Mouse (Mus musculus) R1 (cell line): ENCODE data around the gene Krtap24-1.
A peak's percentile ranks its signal among the peaks of the same experiment; 100 is the strongest.

ENCODE experiments used
- DNase-seq: peaks from one replicate; pipeline ENCODE4 v3.0.0-alpha.2; 2018; ENCODE audit warnings: low read depth, low spot score

The Krtap24-1 gene

GRCm38 (mm10) chr16:88611922-88612321 is at the start of gene Krtap24-1:
Gene Krtap24-1 (minus strand): TSS chr16:88612279.
- DNase-seq = peak; percentile 7

DNA sequence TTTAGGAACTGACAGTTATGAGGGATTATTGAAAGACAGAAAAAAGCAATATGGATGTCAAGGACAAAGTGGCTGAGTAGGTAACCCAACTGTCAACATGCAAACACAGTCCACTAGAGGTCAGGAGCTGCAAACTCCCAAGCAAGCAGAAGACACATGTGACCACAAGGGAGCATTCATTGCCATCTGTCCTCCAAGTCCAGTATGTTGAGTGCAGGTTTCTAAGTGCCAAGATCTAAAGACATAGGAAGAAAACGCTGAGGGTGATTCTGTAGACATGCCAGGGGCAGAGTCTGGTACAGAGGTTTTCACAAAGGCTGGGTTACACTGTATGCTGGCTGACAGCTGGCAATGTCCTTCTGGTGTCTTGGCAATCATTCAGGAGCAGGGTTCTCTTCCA is 45.3 kb upstream of the Krtap24-1 start:
- DNase-seq = no peak

- no peak for DNase-seq
Measured at GRCm38 (mm10) chr16:88651952-88652351, 39.9 kb upstream of the Krtap24-1 start.

DNA sequence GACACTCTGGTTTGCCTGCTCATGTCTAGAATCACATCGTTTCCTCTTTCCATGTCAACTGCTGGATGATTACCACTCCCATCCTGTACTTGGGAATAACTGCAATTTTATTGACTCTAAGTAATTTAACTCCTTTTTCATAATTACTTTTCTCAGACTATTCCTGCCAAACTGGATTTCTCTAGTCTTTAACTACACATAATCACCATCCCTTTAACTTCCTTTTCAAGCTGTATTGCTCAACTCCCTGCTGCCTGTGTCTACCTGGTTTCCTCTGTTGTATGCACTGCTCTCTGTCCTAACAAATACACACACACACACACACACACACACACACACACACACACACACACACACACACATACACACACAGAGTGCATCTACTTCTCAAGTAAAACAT is 39.0 kb upstream of the Krtap24-1 start:
- DNase-seq = no peak

GRCm38 (mm10) chr16:88647358-88647846 is 35.3 kb upstream of the Krtap24-1 start, which contains the start of gene Krtap26-1:
Gene Krtap26-1 (minus strand): TSS chr16:88647796.
- no peak for DNase-seq

DNA sequence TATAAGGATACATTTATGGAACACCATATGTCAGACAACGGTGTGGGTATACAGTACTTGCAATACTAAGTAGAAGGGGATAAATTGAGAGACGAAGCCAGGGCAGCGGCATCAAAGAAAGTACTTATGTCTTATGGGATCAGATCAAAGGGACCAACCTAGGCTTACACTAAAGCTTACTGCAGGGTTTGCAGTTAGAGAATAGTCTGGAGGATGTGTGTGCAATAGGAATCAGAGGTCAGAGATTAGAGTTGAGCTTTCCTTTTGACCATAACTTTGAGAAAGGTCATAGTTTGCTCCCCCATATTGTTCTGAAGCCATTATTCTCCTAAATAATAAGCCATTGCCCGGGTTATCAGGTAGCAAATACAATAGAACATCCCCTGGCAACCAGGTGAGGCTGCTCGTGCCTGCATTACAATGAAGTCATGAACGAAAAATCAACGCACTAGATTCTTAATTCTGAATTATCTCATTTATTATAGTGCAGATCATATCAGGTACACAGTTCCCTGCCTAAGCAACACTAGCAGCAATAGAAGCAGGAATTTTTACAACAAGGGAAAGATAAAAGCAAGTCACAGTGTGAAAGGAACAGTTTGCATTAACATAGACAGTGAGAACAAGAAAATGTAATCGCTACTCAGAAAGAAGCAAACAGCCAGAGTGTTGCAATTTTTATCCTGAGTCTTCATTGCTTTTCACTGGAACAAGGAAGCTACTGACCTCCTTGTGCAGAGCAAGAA is 34.5 kb upstream of the Krtap24-1 start:
- no peak for DNase-seq

GRCm38 (mm10) chr16:88640053-88640452 is 28.0 kb upstream of the Krtap24-1 start:
- no peak for DNase-seq

GRCm38 (mm10) chr16:88635142-88635541 is 23.1 kb upstream of the Krtap24-1 start:
- DNase-seq = no peak

DNA sequence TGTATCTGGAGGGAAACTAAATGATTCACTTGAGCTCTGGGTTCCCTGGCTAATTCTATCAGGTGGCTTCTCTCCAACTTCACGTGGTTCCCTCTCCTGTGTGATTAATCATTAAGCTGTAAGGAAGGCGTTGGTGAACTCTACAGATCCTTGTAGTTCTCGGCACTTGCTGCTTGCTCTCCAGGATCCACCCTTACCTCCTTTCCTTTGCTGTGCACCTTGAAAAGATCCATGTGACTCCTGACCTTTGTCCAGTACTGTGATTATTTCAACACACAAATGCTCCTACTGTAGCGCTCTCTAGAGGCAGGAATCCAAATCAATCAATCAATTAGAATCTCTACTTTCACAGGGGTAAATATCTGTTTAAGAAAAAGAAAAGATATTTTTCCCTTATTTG is 19.4 kb upstream of the Krtap24-1 start:
- DNase-seq = peak; percentile 13

DNA sequence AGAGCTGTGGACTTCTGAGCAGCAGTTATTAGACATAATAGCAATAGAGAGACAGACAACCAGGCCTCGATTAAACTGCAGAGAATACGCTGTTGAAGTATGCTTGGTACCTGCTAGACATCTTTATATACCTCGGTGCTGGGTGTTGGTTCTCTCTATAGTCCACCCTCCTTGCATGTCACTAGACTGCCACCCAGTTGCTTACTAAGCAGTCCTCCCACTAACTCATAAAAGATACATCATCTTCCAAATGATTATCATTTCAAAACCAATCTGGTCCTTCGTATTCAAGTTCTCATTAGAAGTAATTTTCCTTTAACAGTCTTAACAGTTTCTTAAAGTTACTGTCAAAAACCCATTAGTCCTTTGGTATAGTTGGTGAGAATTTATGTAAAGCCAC is 15.5 kb upstream of the Krtap24-1 start, which contains the start of gene 2310079G19Rik:
Gene 2310079G19Rik, minus strand, starts transcription at position 101 of the 400 bp plus-strand sequence.
- no peak for DNase-seq

DNA sequence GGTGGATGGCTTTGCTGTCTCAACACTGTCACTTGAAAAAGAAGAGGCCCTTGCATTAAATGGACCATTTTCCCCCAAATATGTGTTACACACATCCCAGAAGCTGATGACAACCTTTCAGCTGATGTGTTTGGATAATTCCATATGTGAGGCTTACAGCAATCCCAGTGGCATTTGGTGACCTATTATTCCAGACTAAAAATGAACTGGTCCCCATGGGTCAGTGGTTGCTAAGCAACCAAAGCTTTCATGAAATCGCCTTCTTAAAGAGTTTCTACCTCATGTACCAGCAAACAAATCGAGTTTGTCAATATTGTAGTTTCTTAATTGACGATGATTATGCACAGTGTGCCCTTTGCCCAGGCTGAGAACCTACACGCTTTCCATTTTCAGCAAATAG is 633 bp upstream of the Krtap24-1 start:
- no peak for DNase-seq

- DNase-seq = no peak
Measured at GRCm38 (mm10) chr16:88604570-88604969, 7.5 kb downstream of the Krtap24-1 start.

DNA sequence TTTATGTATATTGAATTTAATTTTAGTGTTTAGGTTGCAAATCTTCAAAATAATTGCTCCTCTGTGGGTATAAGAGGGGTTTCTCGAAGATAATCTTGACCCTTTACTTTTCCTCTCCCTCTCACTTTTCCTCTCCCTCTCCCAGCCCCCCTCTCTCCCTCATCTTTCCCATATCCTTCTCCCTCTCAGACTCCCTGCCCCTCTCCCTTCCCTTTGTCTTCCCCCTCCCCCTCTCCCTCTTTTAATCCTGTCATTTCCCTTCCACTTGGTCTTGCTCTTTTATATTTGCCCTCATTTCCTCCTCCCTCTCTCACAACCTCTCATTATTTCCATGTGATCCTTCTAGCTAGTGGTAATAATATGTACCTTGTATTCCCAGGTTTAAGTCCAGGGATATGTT is 9.6 kb downstream of the Krtap24-1 start:
- no peak for DNase-seq

DNA sequence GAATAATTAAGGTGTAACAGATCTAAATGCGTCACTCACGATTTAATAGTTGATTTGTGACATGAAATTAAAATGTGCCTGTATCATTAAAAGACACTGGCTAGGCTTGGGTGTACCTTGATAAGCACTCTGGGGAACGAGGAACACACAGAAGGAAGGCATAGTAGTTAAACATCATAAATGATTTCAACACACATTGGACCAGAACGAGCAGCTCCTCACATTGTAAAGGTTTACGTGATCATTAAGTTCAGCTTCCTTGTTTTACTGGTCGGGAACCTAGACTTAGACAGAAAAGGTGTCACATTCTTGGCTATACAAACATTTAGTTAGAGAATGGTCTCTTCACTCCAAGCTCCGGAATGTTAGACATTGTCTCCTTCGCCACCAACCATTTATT is 11.8 kb downstream of the Krtap24-1 start:
- no peak for DNase-seq

DNA sequence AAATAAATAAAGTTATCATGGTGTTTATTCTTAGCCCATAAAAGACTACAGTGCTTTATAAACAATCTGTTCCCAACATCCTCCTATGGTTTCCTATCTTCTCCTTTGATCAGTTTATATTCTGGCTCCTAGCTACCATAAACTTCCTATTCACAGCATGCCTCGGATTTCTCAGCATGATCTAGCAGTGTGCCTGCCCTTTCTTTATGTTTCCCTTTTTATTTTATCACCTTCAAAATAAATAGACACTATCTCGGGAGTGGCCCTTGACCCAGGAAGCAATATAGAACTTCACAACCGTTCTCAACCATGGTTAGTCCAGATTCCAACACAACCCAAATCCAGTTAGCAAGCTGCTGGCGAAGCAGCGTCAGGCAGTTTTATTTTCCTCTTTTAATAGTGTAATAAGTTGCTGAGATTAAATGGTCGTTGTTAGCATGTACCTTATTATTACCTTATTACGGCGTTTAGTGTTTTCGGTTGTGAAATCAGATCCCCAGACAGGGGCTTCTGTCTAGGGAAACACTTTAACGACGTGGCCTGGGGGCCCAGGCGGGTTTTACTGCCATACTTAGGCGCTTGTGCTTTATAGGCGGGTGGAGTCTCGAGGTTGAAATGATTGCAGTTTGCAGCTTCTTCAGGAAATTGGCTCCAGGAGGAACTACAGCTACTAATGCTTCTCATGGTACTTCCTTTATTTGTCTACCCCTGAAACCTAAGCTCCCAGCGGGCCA is 12.4 kb downstream of the Krtap24-1 start:
- no peak for DNase-seq

DNA sequence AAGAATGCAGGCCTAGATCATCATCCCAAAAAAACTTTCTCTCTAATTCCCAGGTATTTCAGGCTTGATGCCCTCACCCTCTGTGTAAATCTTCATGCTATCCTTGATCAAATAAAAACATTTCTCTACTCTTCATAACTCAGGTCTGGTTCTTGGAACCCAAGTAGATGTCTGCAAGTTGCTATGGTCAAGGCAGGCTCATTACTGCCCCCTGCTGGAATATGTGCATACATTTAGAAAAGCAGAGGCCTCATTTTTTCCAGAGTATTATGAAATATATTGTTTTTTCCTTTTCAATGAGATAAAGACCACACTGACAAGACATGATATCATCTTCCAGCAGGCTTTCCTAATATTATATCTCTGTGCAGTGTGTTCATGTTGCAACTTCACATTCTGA is 19.3 kb downstream of the Krtap24-1 start:
- peak; percentile 25 for DNase-seq

- no peak for DNase-seq
Measured at GRCm38 (mm10) chr16:88583338-88583737, 28.7 kb downstream of the Krtap24-1 start.

DNA sequence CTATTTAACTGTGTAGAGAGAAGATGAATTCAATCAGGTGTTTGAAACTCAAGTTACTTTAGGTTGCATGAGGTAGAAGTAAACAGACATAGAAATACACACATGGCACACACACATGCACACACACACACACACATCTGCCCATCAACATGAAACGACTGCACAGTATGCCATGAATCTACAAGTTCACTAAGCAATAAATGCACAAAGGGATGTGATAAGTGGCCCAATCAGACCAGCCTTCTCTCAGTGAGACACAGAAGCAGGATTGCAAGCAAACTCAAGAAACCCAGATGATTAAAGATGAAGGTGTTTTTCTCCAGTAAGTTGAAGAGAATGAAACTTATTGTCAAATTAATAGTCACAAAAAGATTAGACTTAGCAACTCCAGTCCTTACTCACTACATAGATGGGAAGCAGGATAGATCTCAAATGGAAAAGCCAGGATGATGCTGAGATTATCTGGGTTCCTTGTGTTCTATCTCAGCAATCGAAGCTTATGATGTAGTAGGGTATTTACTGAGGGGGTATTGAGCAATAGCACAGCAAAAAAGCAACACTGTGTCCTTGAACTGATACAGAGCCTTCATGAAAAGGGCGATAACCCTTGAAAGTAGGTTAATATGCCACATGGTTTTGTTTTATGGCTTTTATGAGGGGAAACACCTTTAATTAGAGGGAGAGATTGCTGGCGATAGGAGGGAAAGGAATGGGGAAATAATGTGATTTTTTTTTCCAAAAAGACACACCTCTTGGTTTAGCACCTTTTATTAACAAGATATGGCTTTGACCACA is 36.0 kb downstream of the Krtap24-1 start:
- no peak for DNase-seq

DNA sequence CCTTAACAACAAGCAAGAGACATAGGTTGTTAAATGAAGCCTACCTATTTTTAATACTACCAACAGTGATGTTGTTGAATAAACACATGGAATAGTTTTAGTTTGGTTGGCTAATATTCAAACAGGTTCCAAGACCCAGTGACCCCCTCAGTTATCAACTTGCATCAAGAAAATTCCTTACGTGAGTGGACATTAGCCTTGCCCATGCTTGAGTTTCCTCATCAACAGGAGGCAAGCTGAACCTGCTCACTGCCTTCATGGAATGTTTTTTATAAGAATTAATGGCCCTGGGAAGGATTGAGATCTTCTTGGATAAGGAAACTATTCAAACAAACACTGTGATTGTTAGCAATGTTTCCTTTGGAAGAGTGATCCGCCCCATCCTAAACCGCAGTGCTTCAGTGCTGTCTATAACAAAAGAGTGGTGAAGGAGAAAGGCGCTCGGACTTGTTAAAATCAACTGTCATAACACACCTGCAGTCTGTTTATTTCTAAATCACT is 39.1 kb downstream of the Krtap24-1 start:
- DNase-seq = no peak

DNA sequence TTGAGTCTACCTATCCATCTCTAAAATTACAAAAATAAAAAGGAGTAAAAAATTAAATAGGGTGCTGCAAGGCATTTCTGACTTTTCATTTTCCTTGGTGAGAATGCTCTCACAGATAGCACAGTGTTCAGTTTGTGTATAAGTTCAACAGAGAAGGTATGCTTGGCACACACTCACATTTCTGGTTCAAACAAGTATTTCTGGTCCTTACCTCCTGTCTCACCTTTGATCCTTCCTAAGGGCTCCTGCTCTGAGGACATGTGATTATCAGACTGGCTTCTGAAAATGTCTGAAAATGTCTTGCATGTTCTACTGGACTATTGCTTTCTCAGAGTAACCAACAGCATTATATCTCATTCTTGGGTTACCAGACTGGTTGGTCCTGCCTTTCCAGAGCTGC is 41.9 kb downstream of the Krtap24-1 start:
- DNase-seq = no peak

DNA sequence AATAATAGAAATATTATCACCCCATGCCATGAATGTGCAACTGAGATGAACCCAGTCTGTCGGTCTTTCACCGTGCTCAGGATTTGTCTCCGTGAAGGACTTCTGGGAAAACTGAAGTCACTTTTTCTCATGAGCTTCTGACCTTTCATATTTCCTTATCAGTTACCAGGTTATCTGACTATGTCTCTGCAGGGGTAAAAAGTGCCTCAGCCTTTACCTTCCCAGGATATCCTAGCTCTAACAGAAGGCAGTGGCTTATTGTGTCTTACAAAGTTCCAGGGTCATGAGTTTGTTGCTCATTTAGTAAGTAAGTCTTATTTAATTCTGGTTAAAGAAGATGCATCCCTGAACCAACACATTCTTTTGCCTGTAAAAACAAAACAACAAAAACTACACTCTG is 42.3 kb downstream of the Krtap24-1 start:
- no peak for DNase-seq

GRCm38 (mm10) chr16:88569096-88569495 is 43.0 kb downstream of the Krtap24-1 start:
- DNase-seq = no peak
